24 mouse cellular contexts compared by ENCODE assay signal in genomic region chr15:77587026-77587425, GRCm38 (mm10). TPM values are rescaled to one million over a fixed set of nuclear protein-coding genes. Genes with fewer than 3 reads are reported as not detected.
A peak's percentile ranks its signal among the peaks of the same experiment; 100 is the strongest.
DNase-seq lines count a peak whose midpoint lies in the region; ATAC-seq and TF ChIP-seq lines count a peak whose summit lies in the region.
"Had no signal": no experiment of that assay in that cellular context is flagged by ENCODE, and none has a peak within 500 bp of the region (broad histone marks: within the 10 kb centered on the region; RNA-seq: fewer than 3 reads in every experiment).

No protein-coding gene starts in this region.

- H3K4me3 ChIP-seq in heart, embryonic 11.5 days (ENCODE audit: low read depth, low read length): no peak overlapping the region
- H3K4me3 ChIP-seq in lung, adult 2 months (replicated peaks; ENCODE audit: extremely low read depth, low read depth, low read length): no peak overlapping the region
- H3K4me3 ChIP-seq: erythroblast, embryonic 14.5 days; hindbrain, embryonic 13.5 days; intestine, embryonic 15.5 days; megakaryocyte, embryonic 14.5 days had no signal

- no peak for TF ChIP-seq POLR2A in lung, adult 2 months (IDR thresholded peaks at IDR 0.05; ENCODE audit: borderline replicate concordance, extremely low read depth, low read depth, low read length)

- peaks cover 9% of the 10 kb centered on the region for H3K9me3 ChIP-seq in heart, embryonic 11.5 days (replicated peaks; ENCODE audit: control insufficient read depth, low read length)
- H3K9me3 ChIP-seq: G1E; hindbrain, embryonic 13.5 days; intestine, embryonic 15.5 days had no signal

- H3K27ac ChIP-seq in heart, embryonic 11.5 days (ENCODE audit: low read depth, low read length): no peak overlapping the region
- H3K27ac ChIP-seq: hindbrain, embryonic 13.5 days; intestine, embryonic 15.5 days had no signal

- H3K27me3 ChIP-seq in heart, embryonic 11.5 days (ENCODE audit: control insufficient read depth, insufficient read depth, low read length): no peaks in the 10 kb centered on the region
- H3K27me3 ChIP-seq: hindbrain, embryonic 13.5 days; intestine, embryonic 15.5 days; megakaryocyte, embryonic 14.5 days had no signal

- peak; percentile 31 for DNase-seq in adrenal gland, adult 2 months
- no peak for DNase-seq in adrenal gland, postnatal 4 days (ENCODE audit: low spot score in 2 of 2)
- peak; percentile 95 for DNase-seq in heart, adult 11 months
- DNase-seq in lung, postnatal 10 days: peak; percentile 21
- no peak for DNase-seq in lung, adult 2 months
- peak; percentile 51 for DNase-seq in heart, postnatal 4 days
- no peak for DNase-seq in layer of hippocampus, adult 9-11 months
- DNase-seq: right cerebral cortex, adult 18-20 months had no signal

- no peaks in the 10 kb centered on the region for H3K36me3 ChIP-seq in heart, embryonic 11.5 days (ENCODE audit: control insufficient read depth, insufficient read depth, low read length)
- H3K36me3 ChIP-seq: G1E; hindbrain, embryonic 13.5 days; intestine, embryonic 15.5 days had no signal

- no peak overlapping the region for H3K4me2 ChIP-seq in heart, embryonic 11.5 days
- H3K4me2 ChIP-seq: hindbrain, embryonic 13.5 days; intestine, embryonic 15.5 days had no signal

- ATAC-seq in heart, embryonic 11.5 days (replicated peaks; ENCODE audit: insufficient number of reproducible peaks, low FRiP score, low TSS enrichment): no peak
- ATAC-seq: CD4-positive, CD25-positive, alpha-beta regulatory T cell, adult 4 months; forebrain, embryonic 16.5 days; intestine, embryonic 15.5 days had no signal

- H3K9ac ChIP-seq in heart, embryonic 11.5 days (ENCODE audit: low read depth, low read length): no peak overlapping the region
- H3K9ac ChIP-seq: hindbrain, embryonic 13.5 days; intestine, embryonic 15.5 days had no signal

- TF ChIP-seq CTCF in lung, adult 2 months (IDR thresholded peaks at IDR 0.05; ENCODE audit: insufficient read depth, low read length): no peak

- no peaks in the 10 kb centered on the region for H3K4me1 ChIP-seq in heart, embryonic 11.5 days (ENCODE audit: control insufficient read depth, insufficient read depth, low read length)
- H3K4me1 ChIP-seq in lung, adult 2 months (ENCODE audit: control insufficient read depth, insufficient read depth, low read length): peaks cover 8% of the 10 kb centered on the region
- H3K4me1 ChIP-seq: hindbrain, embryonic 13.5 days; intestine, embryonic 15.5 days; megakaryocyte, embryonic 14.5 days had no signal

RNA-seq across cellular contexts. Expression of gene Apol10b, which starts 8.9 kb away (rescaled TPM):
- under 1 TPM; 0.14 to 0.41 TPM for total RNA-seq in adrenal gland, adult 2 months (2021)
- 0.07 TPM in 1 of 2 replicates, not detected in the other for polyA plus RNA-seq in adrenal gland, adult 2 months (2012; rRNA removed)
- total RNA-seq in adrenal gland, postnatal 4 days (2021): under 1 TPM in 1 of 2 experiments, not detected in 1; 0.14 TPM
- polyA plus RNA-seq in heart, embryonic 11.5 days (2014; fragmentation: Nextera tagmentation; extraction: Ambion mirVana): not detected in 2 replicates
- polyA plus RNA-seq in lung, adult 2 months (2012; rRNA removed): 0.52 and 0.72 TPM in 2 replicates
- not detected for total RNA-seq in heart, postnatal 4 days (2021)
- total RNA-seq: layer of hippocampus, postnatal 14 days; left cerebral cortex, postnatal 25 days had no signal
- polyA plus RNA-seq: embryonic facial prominence, embryonic 11.5 days; erythroblast, embryonic 14.5 days; forebrain, embryonic 16.5 days; G1E; heart, embryonic 14.5 days; neural tube, embryonic 11.5 days had no signal

RNA-seq across cellular contexts. Expression of gene Gm36245, which starts 12.0 kb away (rescaled TPM):
- not detected for total RNA-seq in adrenal gland, adult 2 months (2021)
- polyA plus RNA-seq in adrenal gland, adult 2 months (2012; rRNA removed): not detected in 2 replicates
- not detected for total RNA-seq in adrenal gland, postnatal 4 days (2021)
- not detected in 2 replicates for polyA plus RNA-seq in heart, embryonic 11.5 days (2014; fragmentation: Nextera tagmentation; extraction: Ambion mirVana)
- not detected in 2 replicates for polyA plus RNA-seq in lung, adult 2 months (2012; rRNA removed)
- not detected for total RNA-seq in heart, postnatal 4 days (2021)
- total RNA-seq: common myeloid progenitor, adult 5-6 weeks; G1E; gastrocnemius, adult 18-20 months; layer of hippocampus, postnatal 14 days; left cerebral cortex, postnatal 25 days; liver, adult 2 months had no signal
- polyA plus RNA-seq: CD4-positive, CD25-positive, alpha-beta regulatory T cell, adult 4 months; embryonic facial prominence, embryonic 11.5 days; erythroblast, embryonic 14.5 days; forebrain, embryonic 16.5 days; G1E; heart, embryonic 14.5 days; hindbrain, embryonic 13.5 days; intestine, embryonic 15.5 days; liver, adult 2 months; neural tube, embryonic 11.5 days had no signal

RNA-seq across cellular contexts. Expression of gene 1700025B11Rik, which starts 25.3 kb away (rescaled TPM):
- total RNA-seq in adrenal gland, adult 2 months (2021): not detected
- polyA plus RNA-seq in adrenal gland, adult 2 months (2012; rRNA removed): not detected in 2 replicates
- total RNA-seq in adrenal gland, postnatal 4 days (2021): not detected
- not detected in 2 replicates for polyA plus RNA-seq in heart, embryonic 11.5 days (2014; fragmentation: Nextera tagmentation; extraction: Ambion mirVana)
- polyA plus RNA-seq in lung, adult 2 months (2012; rRNA removed): not detected in 2 replicates
- not detected for total RNA-seq in heart, postnatal 4 days (2021)
- total RNA-seq: common myeloid progenitor, adult 5-6 weeks; G1E; gastrocnemius, adult 18-20 months; layer of hippocampus, postnatal 14 days; left cerebral cortex, postnatal 25 days; liver, adult 2 months had no signal
- polyA plus RNA-seq: CD4-positive, CD25-positive, alpha-beta regulatory T cell, adult 4 months; embryonic facial prominence, embryonic 11.5 days; erythroblast, embryonic 14.5 days; forebrain, embryonic 16.5 days; G1E; heart, embryonic 14.5 days; hindbrain, embryonic 13.5 days; intestine, embryonic 15.5 days; liver, adult 2 months; neural tube, embryonic 11.5 days had no signal

RNA-seq across cellular contexts. Expression of gene Apol7c, which starts 53.9 kb away (rescaled TPM):
- total RNA-seq in adrenal gland, adult 2 months (2021): under 1 TPM in 1 of 2 experiments, not detected in 1; 0.14 TPM
- 0.07 TPM in 1 of 2 replicates, not detected in the other for polyA plus RNA-seq in adrenal gland, adult 2 months (2012; rRNA removed)
- total RNA-seq in adrenal gland, postnatal 4 days (2021): not detected
- not detected in 2 replicates for polyA plus RNA-seq in heart, embryonic 11.5 days (2014; fragmentation: Nextera tagmentation; extraction: Ambion mirVana)
- polyA plus RNA-seq in lung, adult 2 months (2012; rRNA removed): 1.0 and 1.1 TPM in 2 replicates
- total RNA-seq in heart, postnatal 4 days (2021): not detected
- total RNA-seq: common myeloid progenitor, adult 5-6 weeks; gastrocnemius, adult 18-20 months; layer of hippocampus, postnatal 14 days; left cerebral cortex, postnatal 25 days; liver, adult 2 months had no signal
- polyA plus RNA-seq: embryonic facial prominence, embryonic 11.5 days; erythroblast, embryonic 14.5 days; forebrain, embryonic 16.5 days; G1E; heart, embryonic 14.5 days; hindbrain, embryonic 13.5 days; neural tube, embryonic 11.5 days had no signal

RNA-seq across cellular contexts. Expression of gene Apol11b, which starts 56.1 kb away (rescaled TPM):
- under 1 TPM; 0.52 to 0.73 TPM for total RNA-seq in adrenal gland, adult 2 months (2021)
- 0.04 TPM in 1 of 2 replicates, not detected in the other for polyA plus RNA-seq in adrenal gland, adult 2 months (2012; rRNA removed)
- under 1 TPM; 0.59 to 0.90 TPM for total RNA-seq in adrenal gland, postnatal 4 days (2021)
- not detected in 2 replicates for polyA plus RNA-seq in heart, embryonic 11.5 days (2014; fragmentation: Nextera tagmentation; extraction: Ambion mirVana)
- polyA plus RNA-seq in lung, adult 2 months (2012; rRNA removed): 0.13 and 0.95 TPM in 2 replicates
- under 1 TPM; 0.29 to 0.41 TPM for total RNA-seq in heart, postnatal 4 days (2021)
- total RNA-seq: common myeloid progenitor, adult 5-6 weeks; layer of hippocampus, postnatal 14 days; left cerebral cortex, postnatal 25 days had no signal
- polyA plus RNA-seq: embryonic facial prominence, embryonic 11.5 days; forebrain, embryonic 16.5 days; G1E; liver, adult 2 months; neural tube, embryonic 11.5 days had no signal

Comparison
In these comparisons a context has a peak if more than half of its experiments do, and no peak if none do; other contexts are left out.
1. DNase-seq: peak in adrenal gland, adult 2 months (single experiment), heart, adult 11 months (single experiment), lung, postnatal 10 days (single experiment) and heart, postnatal 4 days (single experiment); none in adrenal gland, postnatal 4 days (0 of 2), lung, adult 2 months (single experiment) and layer of hippocampus, adult 9-11 months (single experiment).